Mouse (Mus musculus) right cerebral cortex, adult 18-20 months (tissue): ENCODE measurements around the gene Creb5.

Experiments
- DNase-seq: peaks from one replicate; pipeline ENCODE4 v3.0.0; 2022; ENCODE audit warnings: mixed read lengths

Creb5 gene

GRCm38 (mm10) chr6:53445862-53446460 lies 158.9 kb downstream of the Creb5 start:
- no peak for DNase-seq

GRCm38 (mm10) chr6:53447479-53447878 lies 160.4 kb downstream of the Creb5 start:
- no peak for DNase-seq

- DNase-seq: no peak
Measured at GRCm38 (mm10) chr6:53448317-53448870, 161.3 kb downstream of the Creb5 start.

GRCm38 (mm10) chr6:53449437-53450173 lies 162.5 kb downstream of the Creb5 start:
- DNase-seq: no peak

- DNase-seq: peak; percentile 28
Measured at GRCm38 (mm10) chr6:53450494-53450893, 163.4 kb downstream of the Creb5 start.

- no peak for DNase-seq
Measured at GRCm38 (mm10) chr6:53452240-53452639, 165.2 kb downstream of the Creb5 start.

GRCm38 (mm10) chr6:53455442-53455841 lies 168.4 kb downstream of the Creb5 start:
- no peak for DNase-seq

GRCm38 (mm10) chr6:53456111-53456510 lies 169.0 kb downstream of the Creb5 start:
- DNase-seq: no peak

GRCm38 (mm10) chr6:53459995-53460747 lies 173.1 kb downstream of the Creb5 start:
- DNase-seq: no peak

GRCm38 (mm10) chr6:53461056-53461455 lies 174.0 kb downstream of the Creb5 start:
- DNase-seq: no peak

GRCm38 (mm10) chr6:53461775-53462770 lies 175.0 kb downstream of the Creb5 start:
- DNase-seq: no peak

- DNase-seq: no peak
Measured at GRCm38 (mm10) chr6:53462802-53463201, 175.7 kb downstream of the Creb5 start.

GRCm38 (mm10) chr6:53463261-53463813 lies 176.3 kb downstream of the Creb5 start:
- no peak for DNase-seq

GRCm38 (mm10) chr6:53469204-53469603 lies 182.1 kb downstream of the Creb5 start:
- DNase-seq: no peak

GRCm38 (mm10) chr6:53469703-53470102 lies 182.6 kb downstream of the Creb5 start:
- DNase-seq: no peak

- DNase-seq: no peak
Measured at GRCm38 (mm10) chr6:53470559-53470958, 183.5 kb downstream of the Creb5 start.

- DNase-seq: no peak
Measured at GRCm38 (mm10) chr6:53470999-53471591, 184.0 kb downstream of the Creb5 start.

- DNase-seq: no peak
Measured at GRCm38 (mm10) chr6:53472751-53473150, 185.7 kb downstream of the Creb5 start.

- no peak for DNase-seq
Measured at GRCm38 (mm10) chr6:53477501-53477900, 190.4 kb downstream of the Creb5 start.

- no peak for DNase-seq
Measured at GRCm38 (mm10) chr6:53490917-53491316, 203.8 kb downstream of the Creb5 start.

- no peak for DNase-seq
Measured at GRCm38 (mm10) chr6:53491331-53491730, 204.3 kb downstream of the Creb5 start.
